Mouse (Mus musculus) layer of hippocampus, postnatal 10 days (tissue): ENCODE data around the gene Kcne3. TPM values are rescaled to one million over a fixed set of nuclear protein-coding genes. Genes with fewer than 3 reads are reported as not detected.

Experiments
- DNase-seq, 2 experiments: peaks; one replicate each; pipeline ENCODE4 v3.0.0; 2021; ENCODE audit warnings: low spot score in 2 of 2
- long read RNA-seq: library from polyadenylated mRNA; stranded (forward); transcript quantifications from one replicate; pipeline ENCODE4 v2.0.0, GENCODE M21; 2023
- total RNA-seq, 2 experiments: library from RNA; stranded (reverse); gene quantifications; 2 replicates each; pipeline ENCODE4 v1.2.3; 2021

The Kcne3 gene
- total RNA-seq, result not detected
- long read RNA-seq, result 0 reads

DNA sequence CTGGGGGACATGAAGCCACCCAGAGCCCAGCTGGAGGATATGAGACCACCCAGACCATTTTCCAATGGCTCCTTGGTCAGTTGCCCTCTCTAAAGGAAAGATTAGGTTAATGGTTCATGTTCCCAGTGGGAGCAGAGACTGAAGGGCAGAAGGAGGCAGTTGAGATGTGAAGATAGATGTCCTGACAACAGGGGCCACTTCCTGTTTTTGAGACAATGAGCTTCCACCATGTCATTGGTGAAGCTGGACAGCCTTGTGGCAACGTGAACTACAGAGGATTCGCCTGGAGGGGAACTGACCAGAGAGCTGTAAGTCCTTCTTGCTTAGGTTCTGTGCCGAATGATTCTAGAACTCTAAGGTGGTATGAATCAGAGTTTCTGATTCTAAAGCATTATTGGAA, at the start of gene Kcne3:
Gene Kcne3, plus strand, starts transcription at position 234 of the 400 bp plus-strand sequence.
- no peak for DNase-seq

- no peak for DNase-seq
These were observed 49.8 kb upstream of the Kcne3 start for GRCm38 (mm10) chr7:100126514-100126913.

DNA sequence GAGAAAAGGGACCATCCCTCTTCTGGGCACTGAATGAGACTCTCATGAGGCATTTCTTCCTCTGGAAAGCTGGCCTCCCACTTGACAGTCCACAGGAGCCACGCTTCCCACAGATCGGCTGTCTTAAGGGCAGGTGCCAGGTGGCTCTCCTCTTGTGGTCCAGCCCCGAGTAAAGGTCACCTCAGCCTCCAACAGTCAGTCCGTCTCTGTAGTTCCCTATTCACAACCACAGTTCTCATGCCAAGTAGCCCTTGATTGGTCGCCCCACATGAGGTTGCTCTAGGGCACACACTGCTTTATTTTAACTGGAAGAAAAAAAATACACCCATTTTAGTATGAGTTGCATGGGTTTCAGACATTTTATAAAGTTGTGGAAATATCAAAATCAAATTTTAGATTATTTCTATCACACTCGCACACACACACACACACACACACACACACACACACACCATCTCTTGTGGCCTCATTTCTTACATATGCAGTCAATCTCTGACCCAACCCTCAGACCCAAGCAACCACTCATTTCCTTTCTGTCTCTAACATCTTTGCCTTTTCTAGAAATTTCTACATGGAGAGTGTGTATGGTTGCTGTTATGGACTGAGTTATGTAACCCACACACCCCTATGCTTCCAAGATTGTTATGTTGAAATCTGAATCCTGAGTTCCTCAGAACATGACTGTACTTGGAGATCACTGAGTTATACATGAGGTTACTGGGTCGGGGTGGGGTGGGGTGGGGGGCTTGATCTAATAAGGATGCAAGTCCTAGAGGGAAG, 47.9 kb upstream of the Kcne3 start:
- no peak for DNase-seq

DNA sequence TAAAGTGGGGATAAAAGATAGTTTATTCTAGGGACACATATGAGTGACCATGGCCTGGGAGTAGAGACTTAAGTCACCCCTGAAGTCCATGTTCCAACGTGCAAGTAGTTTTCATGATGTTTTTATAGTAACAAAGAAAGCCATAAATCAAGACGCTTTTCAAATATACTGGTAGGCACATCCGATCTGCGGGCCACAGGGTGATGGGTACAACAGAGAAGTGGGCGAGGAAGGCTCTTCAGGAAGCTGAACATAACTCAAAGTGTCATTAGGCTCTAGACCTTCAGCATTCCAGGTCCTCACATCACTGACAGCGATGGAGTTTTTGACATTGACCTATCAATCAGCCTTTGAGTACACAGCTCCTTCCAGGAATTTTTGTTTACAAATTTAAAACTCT, 45.7 kb upstream of the Kcne3 start:
- no peak for DNase-seq

- DNase-seq, result no peak
These were observed 43.9 kb upstream of the Kcne3 start for GRCm38 (mm10) chr7:100132379-100132778.

GRCm38 (mm10) chr7:100137038-100137437, 39.3 kb upstream of the Kcne3 start:
- DNase-seq, result no peak

DNA sequence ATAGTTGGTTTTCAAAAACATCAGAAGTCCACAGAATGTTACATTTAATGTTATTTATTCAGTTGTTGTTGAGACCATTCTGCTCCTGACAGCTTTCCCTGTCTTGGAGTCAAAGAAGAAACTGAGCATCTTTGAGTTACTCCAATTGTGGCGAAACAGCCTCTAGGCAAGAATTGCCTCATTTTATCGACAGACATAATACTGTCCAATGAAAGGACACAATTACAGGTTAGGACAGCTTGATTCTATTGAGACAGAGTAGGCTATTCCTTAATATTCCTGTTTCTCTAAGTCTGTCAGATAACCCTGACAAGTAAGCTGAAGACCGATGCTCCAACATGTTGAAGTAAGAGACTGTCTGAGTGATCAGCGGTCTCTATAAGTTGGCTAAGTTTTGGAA, 38.2 kb upstream of the Kcne3 start:
- DNase-seq, result no peak

GRCm38 (mm10) chr7:100140591-100140990, 35.7 kb upstream of the Kcne3 start:
- no peak for DNase-seq

GRCm38 (mm10) chr7:100148586-100148985, 27.7 kb upstream of the Kcne3 start:
- no peak for DNase-seq

- no peak for DNase-seq
These were observed 26.2 kb upstream of the Kcne3 start for GRCm38 (mm10) chr7:100150086-100150485.

GRCm38 (mm10) chr7:100150626-100151025, 25.7 kb upstream of the Kcne3 start:
- DNase-seq, result no peak

DNA sequence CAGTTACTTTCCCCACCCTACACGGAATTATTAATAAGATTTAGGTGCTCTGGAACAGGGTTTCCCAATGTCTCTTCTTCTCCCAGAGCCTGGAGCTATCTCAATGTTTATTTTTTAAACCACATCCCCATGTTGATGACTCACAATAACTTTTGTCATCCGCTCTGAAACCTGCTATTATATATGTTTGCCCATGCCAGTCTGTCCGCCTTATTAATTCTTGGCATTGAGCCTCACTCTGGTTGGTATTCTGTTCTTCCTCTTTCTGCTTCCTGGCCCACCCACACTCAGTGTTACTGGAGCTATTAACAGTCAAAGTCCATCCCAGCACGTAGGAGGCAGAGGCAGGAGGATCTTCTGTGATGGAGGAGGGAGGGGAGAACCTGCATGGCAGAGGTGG, 18.6 kb upstream of the Kcne3 start:
- DNase-seq, result no peak

DNA sequence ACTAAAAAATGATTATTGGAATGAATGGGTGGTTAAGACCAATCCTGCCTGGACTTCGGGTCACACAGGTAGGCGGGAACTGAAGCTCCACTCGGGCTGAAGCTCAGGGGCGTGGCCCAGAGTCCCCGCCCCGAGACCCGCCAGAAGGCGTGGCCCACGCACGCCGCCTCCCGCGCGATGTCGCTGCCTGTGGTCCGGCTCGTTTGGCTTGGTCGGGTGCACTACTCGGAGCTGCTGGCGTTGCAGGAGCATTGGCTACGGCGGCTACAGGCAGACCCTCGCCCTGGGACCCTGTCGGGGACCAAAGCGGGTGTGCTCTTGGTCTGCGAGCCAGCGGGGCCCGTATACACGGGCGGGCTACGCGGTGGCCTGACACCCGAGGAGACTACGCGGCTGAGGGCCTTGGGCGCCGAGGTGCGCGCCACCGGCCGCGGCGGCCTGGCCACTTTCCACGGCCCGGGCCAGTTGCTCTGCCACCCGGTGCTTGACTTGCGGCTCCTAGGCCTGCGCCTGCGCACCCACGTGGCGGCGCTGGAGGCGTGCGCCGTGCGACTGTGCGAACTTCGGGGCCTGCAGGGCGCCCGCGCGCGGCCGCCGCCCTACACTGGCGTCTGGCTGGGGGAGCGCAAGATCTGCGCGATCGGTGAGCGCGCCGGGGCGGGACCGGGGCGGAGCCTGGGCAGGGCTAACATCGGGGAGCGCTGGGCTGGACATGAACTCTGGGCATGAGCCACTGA, 17.0 kb upstream of the Kcne3 start, which contains the start of gene Lipt2:
Gene Lipt2, plus strand, starts transcription at position 173 of the 737 bp plus-strand sequence.
- peak; percentile 83 to 90 for DNase-seq

- DNase-seq, result no peak
These were observed 16.3 kb upstream of the Kcne3 start for GRCm38 (mm10) chr7:100160006-100160405.

DNA sequence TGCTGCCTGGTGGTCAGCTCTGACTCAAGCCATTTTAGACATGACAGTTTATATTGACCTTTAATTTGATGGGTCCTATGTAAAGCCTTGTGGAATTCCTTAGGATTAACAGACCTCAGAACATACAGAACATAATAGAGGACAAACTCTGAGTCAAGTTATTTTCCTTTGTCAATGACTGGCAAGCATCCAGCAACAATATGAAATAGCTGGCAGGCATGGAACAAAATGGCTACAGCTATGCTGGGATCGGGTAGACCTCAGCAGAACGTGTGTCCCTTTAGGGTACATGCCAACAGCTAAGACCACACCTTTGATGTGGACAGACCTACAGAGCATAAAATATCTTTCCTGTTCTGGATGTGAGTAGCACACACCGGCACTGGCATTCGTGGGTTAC, 12.8 kb upstream of the Kcne3 start:
- no peak for DNase-seq

GRCm38 (mm10) chr7:100168654-100169053, 7.6 kb upstream of the Kcne3 start:
- no peak for DNase-seq

DNA sequence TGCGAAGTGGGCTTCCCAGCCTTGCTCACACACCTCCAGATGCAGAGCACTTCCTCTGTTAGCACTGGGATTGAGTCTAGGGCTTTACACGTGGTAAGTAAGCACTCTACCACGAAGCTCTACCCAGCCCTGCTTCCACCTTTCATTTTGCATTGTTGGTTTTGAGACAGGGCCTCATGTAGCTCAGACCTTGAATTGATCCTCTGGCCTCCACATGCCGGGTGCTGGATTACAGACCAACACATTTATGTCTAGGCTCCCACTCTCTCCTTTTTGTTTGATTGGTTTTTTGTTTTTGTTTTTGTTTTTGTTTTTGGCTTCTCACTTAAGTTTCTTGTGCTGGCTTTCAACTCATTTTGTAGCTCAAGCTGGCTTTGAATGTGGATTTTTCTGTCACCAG, 5.5 kb upstream of the Kcne3 start:
- no peak for DNase-seq

DNA sequence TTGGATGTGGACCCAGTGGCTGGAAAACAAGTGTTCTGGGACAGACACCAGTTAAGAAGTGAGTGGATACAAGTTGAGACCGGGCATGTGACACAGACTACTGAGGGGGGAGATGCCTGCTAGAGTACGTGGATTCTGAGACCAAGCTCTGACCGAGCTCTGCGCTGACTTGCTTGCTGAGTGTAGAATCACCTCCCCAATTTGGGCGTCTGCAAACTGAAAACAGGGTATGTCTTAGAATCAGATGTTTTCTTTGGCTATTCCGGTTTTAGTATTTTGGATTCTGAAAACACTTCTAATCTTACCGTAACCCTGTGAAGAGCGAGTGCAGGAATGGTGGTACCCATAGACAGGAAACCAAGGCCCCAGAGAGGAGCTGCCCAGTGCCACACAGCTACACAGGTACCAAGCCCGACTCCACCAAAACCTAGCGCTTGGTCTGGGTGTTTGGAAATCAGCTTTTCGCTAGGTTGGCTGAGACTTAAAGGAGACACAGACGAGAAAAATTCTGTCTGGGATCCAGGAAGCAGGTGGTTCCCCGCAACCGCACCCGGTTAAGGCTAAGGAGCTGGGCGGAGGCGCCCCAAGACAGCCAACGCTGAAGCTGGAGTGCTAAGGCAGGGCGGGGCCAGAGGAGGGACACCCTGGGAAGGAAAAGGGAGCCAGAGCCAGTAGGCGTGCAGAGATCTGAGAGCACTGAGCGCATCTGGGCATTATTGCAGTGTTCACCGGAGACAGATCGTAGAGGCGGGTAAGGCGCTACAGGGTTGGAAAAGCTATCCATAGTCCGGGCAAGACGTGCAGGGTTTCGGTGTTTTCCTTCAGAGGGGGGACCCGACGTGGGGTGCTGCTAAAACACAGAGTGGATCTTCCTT, 2.0 kb downstream of the Kcne3 start:
- DNase-seq, result peak; percentile 14 to 31

DNA sequence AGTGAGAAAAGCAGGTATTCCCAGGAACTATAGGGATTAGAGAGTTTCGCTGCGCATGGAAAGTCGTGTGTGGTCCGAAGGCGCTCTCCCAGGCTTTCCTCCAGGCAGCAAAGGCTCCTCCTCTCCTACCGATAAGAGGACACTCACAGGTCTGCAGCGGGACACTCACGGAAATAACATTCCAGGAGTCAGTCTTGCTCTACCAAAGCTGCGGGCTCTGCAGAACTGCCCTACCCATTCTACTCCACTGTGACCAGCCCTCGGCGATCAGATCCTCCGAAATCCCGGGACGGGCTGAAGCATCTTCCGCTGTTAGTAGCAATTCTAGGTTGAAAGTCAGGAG, 2.6 kb downstream of the Kcne3 start:
- no peak for DNase-seq

GRCm38 (mm10) chr7:100179394-100179793, 3.1 kb downstream of the Kcne3 start:
- no peak for DNase-seq

GRCm38 (mm10) chr7:100179836-100180407, 3.6 kb downstream of the Kcne3 start:
- no peak for DNase-seq
